Mouse (Mus musculus) heart, adult 2 months (tissue): ENCODE measurements around the gene Plekha5.

ENCODE experiments used
- EP300 ChIP-seq: fragments of 200-500 bp; IDR thresholded peaks from 2 replicates; pipeline ENCODE4 v1.6.1; 2011; ENCODE audit warnings: low read depth, low read length, control low read depth; ENCODE audit not compliant: insufficient read depth
- POLR2A ChIP-seq: fragments of 200-500 bp; IDR thresholded peaks from 2 replicates; pipeline ENCODE4 v1.6.1; 2011; ENCODE audit warnings: mild to moderate bottlenecking, low read depth, low read length, control low read depth; ENCODE audit not compliant: insufficient read depth

DNA sequence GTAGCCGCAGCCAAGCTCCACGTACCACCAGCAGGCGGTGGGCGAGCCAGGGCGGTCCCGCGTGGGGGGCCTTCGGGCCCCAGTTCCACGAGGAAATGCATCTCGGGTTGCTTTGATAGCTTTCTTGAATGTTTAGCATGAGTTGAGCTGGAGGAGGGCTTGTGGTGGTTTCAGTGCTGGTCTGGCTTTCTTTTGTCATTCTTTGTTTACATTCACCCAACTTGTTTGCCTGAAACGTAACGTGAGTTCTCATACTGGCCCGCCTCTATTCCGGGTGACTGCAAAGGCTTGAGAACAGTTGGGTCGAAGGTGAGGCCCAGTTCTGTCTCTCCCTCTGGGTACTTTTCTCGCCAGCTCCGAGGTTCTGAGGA lies 1.1 kb downstream of the Plekha5 start:
- TF ChIP-seq EP300: no peak
- TF ChIP-seq POLR2A: no peak
